ENCODE assay signal across 11 mouse cellular contexts in genomic region chr5:134275556-134275955, GRCm38 (mm10). TPM values are rescaled to one million over a fixed set of nuclear protein-coding genes. Genes with fewer than 3 reads are reported as not detected.
DNase-seq lines count a peak whose midpoint lies in the region; ATAC-seq and TF ChIP-seq lines count a peak whose summit lies in the region.
"Had no signal": no experiment of that assay in that cellular context is flagged by ENCODE, and none has a peak within 500 bp of the region (broad histone marks: within the 10 kb centered on the region; RNA-seq: fewer than 3 reads in every experiment).

No protein-coding gene starts in this region.

- peak overlapping the region; percentile 81; the same call in 1 of the 2 replicates for H3K27ac ChIP-seq in kidney, adult 2 months (ENCODE audit: insufficient read depth, low read depth, low read length)
- no peak overlapping the region for H3K27ac ChIP-seq in kidney, embryonic 14.5 days (ENCODE audit: low read depth, low read length)
- H3K27ac ChIP-seq in limb, embryonic 10.5 days, result no peak overlapping the region
- H3K27ac ChIP-seq: neural tube, embryonic 15.5 days had no signal

- no peak overlapping the region for H3K4me3 ChIP-seq in kidney, adult 2 months (ENCODE audit: insufficient read depth, low read depth, low read length)
- no peak overlapping the region for H3K4me3 ChIP-seq in kidney, embryonic 14.5 days (ENCODE audit: low read length)
- no peak overlapping the region for H3K4me3 ChIP-seq in limb, embryonic 10.5 days
- H3K4me3 ChIP-seq: erythroblast, embryonic 14.5 days; midbrain, embryonic 12.5 days; neural tube, embryonic 15.5 days had no signal

- no peak overlapping the region for H3K9ac ChIP-seq in kidney, embryonic 14.5 days (ENCODE audit: low read depth, low read length)
- H3K9ac ChIP-seq: midbrain, embryonic 12.5 days; neural tube, embryonic 15.5 days had no signal

- no peak for TF ChIP-seq CTCF in kidney, adult 2 months (conservative IDR thresholded peaks at IDR 0.05; ENCODE audit: insufficient read depth, insufficient read length, low read depth, low read length)

- H3K9me3 ChIP-seq in kidney, embryonic 14.5 days (ENCODE audit: control insufficient read depth, low read length), result no peaks in the 10 kb centered on the region
- no peaks in the 10 kb centered on the region for H3K9me3 ChIP-seq in limb, embryonic 10.5 days (replicated peaks)
- H3K9me3 ChIP-seq: G1E; midbrain, embryonic 12.5 days; neural tube, embryonic 15.5 days had no signal

- H3K36me3 ChIP-seq in kidney, adult 2 months (ENCODE audit: control insufficient read depth, insufficient read depth, low read length), result peaks cover 3% of the 10 kb centered on the region; the same call in 1 of the 2 replicates
- H3K36me3 ChIP-seq in kidney, embryonic 14.5 days (ENCODE audit: control insufficient read depth, insufficient read depth, low read length), result peaks cover 98% of the 10 kb centered on the region
- H3K36me3 ChIP-seq in limb, embryonic 10.5 days, result peaks cover 99% of the 10 kb centered on the region

- no peak for TF ChIP-seq POLR2A in kidney, adult 2 months (IDR thresholded peaks at IDR 0.05; ENCODE audit: low read depth, low read length)

- ATAC-seq in kidney, embryonic 14.5 days (ENCODE audit: low FRiP score, low TSS enrichment), result no peak

- WGBS in kidney, adult 2 months, result 61% methylated on average over 10 of the region's 10 CpGs
- 85% methylated on average over 10 of the region's 10 CpGs for WGBS in kidney, embryonic 14.5 days
- 94% methylated on average over 10 of the region's 10 CpGs for WGBS in limb, embryonic 10.5 days

- no peak overlapping the region for H3K4me2 ChIP-seq in kidney, embryonic 14.5 days (replicated peaks; ENCODE audit: low read depth, low read length)
- H3K4me2 ChIP-seq: midbrain, embryonic 12.5 days; neural tube, embryonic 15.5 days had no signal

- peak; percentile 47 for DNase-seq in kidney, adult 2 months
- DNase-seq in ES-CJ7 (ENCODE audit: low read depth, low spot score), result peak; percentile 18
- DNase-seq in induced T-regulatory cell, adult 2 months (ENCODE audit: low read depth), result peak; percentile 86
- peak; percentile 33 to 51 for DNase-seq in thymus, postnatal 10 days (ENCODE audit: low spot score in 2 of 2)
- DNase-seq in limb, embryonic 10.5 days (ENCODE audit: low spot score), result no peak
- no peak for DNase-seq in cerebellum, adult 11 months

- peaks cover 34% of the 10 kb centered on the region for H3K4me1 ChIP-seq in kidney, adult 2 months (ENCODE audit: control insufficient read depth, insufficient read depth, low read length)
- H3K4me1 ChIP-seq in kidney, embryonic 14.5 days (ENCODE audit: control insufficient read depth, insufficient read depth, low read length), result no peaks in the 10 kb centered on the region
- H3K4me1 ChIP-seq in limb, embryonic 10.5 days, result no peaks in the 10 kb centered on the region
- H3K4me1 ChIP-seq: midbrain, embryonic 12.5 days; neural tube, embryonic 15.5 days had no signal

- H3K27me3 ChIP-seq in kidney, adult 2 months (replicated peaks; ENCODE audit: control insufficient read depth, insufficient read depth, low read length), result no peaks in the 10 kb centered on the region
- H3K27me3 ChIP-seq in kidney, embryonic 14.5 days (ENCODE audit: control insufficient read depth, insufficient read depth, low read length), result no peaks in the 10 kb centered on the region
- H3K27me3 ChIP-seq in limb, embryonic 10.5 days (ENCODE audit: low read depth, poor library complexity, severe bottlenecking), result no peaks in the 10 kb centered on the region
- H3K27me3 ChIP-seq: midbrain, embryonic 12.5 days; neural tube, embryonic 15.5 days had no signal

RNA-seq across cellular contexts. Expression of gene Gtf2i, which starts 39.0 kb away (rescaled TPM):
- 86.4 and 103 TPM in 2 replicates for polyA plus RNA-seq in kidney, adult 2 months (2012; rRNA removed)
- 131 and 196 TPM in 2 replicates for polyA plus RNA-seq in kidney, embryonic 14.5 days (2014; fragmentation: Nextera tagmentation; extraction: Ambion mirVana)
- polyA plus RNA-seq in limb, embryonic 10.5 days (2016; fragmentation: Nextera tagmentation; extraction: Ambion mirVana), result 180 and 204 TPM in 2 replicates

RNA-seq across cellular contexts. Expression of gene Ncf1, which starts 46.1 kb away (rescaled TPM):
- polyA plus RNA-seq in kidney, adult 2 months (2012; rRNA removed), result 2.6 and 6.7 TPM in 2 replicates
- polyA plus RNA-seq in kidney, embryonic 14.5 days (2014; fragmentation: Nextera tagmentation; extraction: Ambion mirVana), result 2.6 and 2.9 TPM in 2 replicates
- polyA plus RNA-seq in limb, embryonic 10.5 days (2016; fragmentation: Nextera tagmentation; extraction: Ambion mirVana), result 1.5 and 1.7 TPM in 2 replicates

Comparison
In these comparisons a context has a peak if more than half of its experiments do, and no peak if none do; other contexts are left out.
1. DNase-seq: peak in kidney, adult 2 months (single experiment), ES-CJ7 (single experiment), induced T-regulatory cell, adult 2 months (single experiment) and thymus, postnatal 10 days (2 of 2); none in limb, embryonic 10.5 days (single experiment) and cerebellum, adult 11 months (single experiment).